Mouse (Mus musculus): ENCODE measurements around the gene Klf7. TPM values are rescaled to one million over a fixed set of nuclear protein-coding genes. Genes with fewer than 3 reads are reported as not detected.
A peak's percentile ranks its signal among the peaks of the same experiment; 100 is the strongest.

Klf7 gene
- polyA plus RNA-seq, 1 experiment = 18.4 TPM

DNA sequence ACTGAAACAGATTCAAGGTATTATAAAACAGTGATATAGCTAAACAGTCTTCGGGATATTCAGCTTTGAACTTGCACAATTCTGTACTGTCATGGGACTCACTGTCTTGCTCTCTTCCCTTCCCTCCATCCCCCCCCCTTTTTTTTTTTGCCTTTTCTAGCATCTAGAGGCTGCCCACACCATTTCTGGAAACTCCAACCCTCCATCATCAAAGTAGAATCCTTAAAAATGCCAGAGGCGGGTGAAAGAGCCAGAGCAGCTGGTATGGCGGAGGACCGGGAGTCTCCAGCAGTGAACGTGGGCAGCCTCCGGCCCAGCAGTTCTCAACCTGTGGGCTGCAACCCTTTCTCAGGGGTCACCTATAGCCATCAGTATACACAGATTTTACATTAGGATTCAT is 84.3 kb downstream of the Klf7 start:
- TF ChIP-seq POLR2A (IDR thresholded peaks at IDR 0.05; ENCODE audit: extremely low read depth, insufficient read depth, low read length) (no peak), CTCF (IDR thresholded peaks at IDR 0.05; ENCODE audit: extremely low read depth, insufficient read depth, low read length) (no peak)
- Histone ChIP-seq H3K27ac (ENCODE audit: insufficient read depth, low read length) (0 out of 2 replicates have a peak overlapping the region, but pooled peaks have one; percentile 33), H3K4me1 (ENCODE audit: control insufficient read depth, insufficient read depth, low read length) (peaks cover 18% of the 10 kb centered on the region), H3K4me3 (ENCODE audit: insufficient read depth, low read length) (no peak overlapping the region)

GRCm38 (mm10) chr1:64036881-64037452 is 85.1 kb downstream of the Klf7 start:
- no peak overlapping the region; the same call in 1 of the 2 replicates for H3K27ac ChIP-seq (ENCODE audit: insufficient read depth, low read length)
- TF ChIP-seq CTCF (IDR thresholded peaks at IDR 0.05; ENCODE audit: extremely low read depth, insufficient read depth, low read length) = no peak
- no peak for TF ChIP-seq POLR2A (IDR thresholded peaks at IDR 0.05; ENCODE audit: extremely low read depth, insufficient read depth, low read length)
- peaks cover 13% of the 10 kb centered on the region for H3K4me1 ChIP-seq (ENCODE audit: control insufficient read depth, insufficient read depth, low read length)
- H3K4me3 ChIP-seq (ENCODE audit: insufficient read depth, low read length) = no peak overlapping the region

- no peak overlapping the region for H3K27ac ChIP-seq (ENCODE audit: insufficient read depth, low read length)
- TF ChIP-seq CTCF (IDR thresholded peaks at IDR 0.05; ENCODE audit: extremely low read depth, insufficient read depth, low read length) (no peak), POLR2A (IDR thresholded peaks at IDR 0.05; ENCODE audit: extremely low read depth, insufficient read depth, low read length) (no peak)
- H3K4me3 ChIP-seq (ENCODE audit: insufficient read depth, low read length) = no peak overlapping the region
- H3K4me1 ChIP-seq (ENCODE audit: control insufficient read depth, insufficient read depth, low read length) = peaks cover 10% of the 10 kb centered on the region; the same call in 1 of the 2 replicates
These were observed 86.3 kb downstream of the Klf7 start for GRCm38 (mm10) chr1:64035804-64036203.

DNA sequence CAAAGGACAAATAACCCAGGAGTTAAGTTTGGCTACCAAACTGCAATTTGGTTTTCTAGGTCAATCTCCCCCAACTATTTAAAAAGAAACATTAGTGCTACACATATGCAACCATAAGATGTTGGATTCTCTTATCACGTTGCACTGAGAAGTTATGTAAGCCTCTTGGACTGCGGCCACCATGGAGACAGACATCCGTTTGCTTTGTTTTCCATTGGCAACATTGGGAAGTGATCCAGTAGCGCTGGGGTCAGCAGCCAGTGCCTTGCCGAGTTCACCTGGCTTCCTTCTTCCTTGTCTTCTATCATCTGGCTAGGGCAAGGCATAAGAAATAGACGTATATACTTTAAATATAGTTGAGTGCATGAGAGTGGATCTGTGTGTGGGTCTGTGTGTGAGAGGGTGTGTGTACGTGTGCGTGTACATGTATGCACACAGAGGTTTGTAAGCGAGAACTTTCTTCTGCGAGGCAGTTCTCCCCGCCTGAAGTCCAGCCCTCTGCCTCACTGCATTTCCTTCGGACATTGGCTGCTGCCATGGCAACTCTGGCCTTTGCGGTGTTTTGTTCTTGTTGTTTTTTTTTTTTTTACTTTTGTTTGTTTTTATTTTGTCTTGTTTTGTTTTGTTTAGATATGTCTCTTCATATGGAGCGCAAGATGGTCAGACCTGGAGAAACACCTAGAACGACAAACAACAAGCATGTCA is 86.8 kb downstream of the Klf7 start:
- Histone ChIP-seq H3K4me1 (ENCODE audit: control insufficient read depth, insufficient read depth, low read length) (peaks cover 7% of the 10 kb centered on the region; the same call in 1 of the 2 replicates), H3K27ac (ENCODE audit: insufficient read depth, low read length) (peak overlapping the region; percentile 67), H3K4me3 (ENCODE audit: insufficient read depth, low read length) (no peak overlapping the region)
- TF ChIP-seq POLR2A (IDR thresholded peaks at IDR 0.05; ENCODE audit: extremely low read depth, insufficient read depth, low read length) (no peak), CTCF (IDR thresholded peaks at IDR 0.05; ENCODE audit: extremely low read depth, insufficient read depth, low read length) (no peak)

GRCm38 (mm10) chr1:64032502-64033231 is 89.4 kb downstream of the Klf7 start:
- Histone ChIP-seq H3K4me3 (ENCODE audit: insufficient read depth, low read length) (no peak overlapping the region), H3K27ac (ENCODE audit: insufficient read depth, low read length) (peak overlapping the region; percentile 53), H3K4me1 (ENCODE audit: control insufficient read depth, insufficient read depth, low read length) (peaks cover 7% of the 10 kb centered on the region; the same call in 1 of the 2 replicates)
- TF ChIP-seq CTCF (IDR thresholded peaks at IDR 0.05; ENCODE audit: extremely low read depth, insufficient read depth, low read length) (no peak), POLR2A (IDR thresholded peaks at IDR 0.05; ENCODE audit: extremely low read depth, insufficient read depth, low read length) (no peak)

DNA sequence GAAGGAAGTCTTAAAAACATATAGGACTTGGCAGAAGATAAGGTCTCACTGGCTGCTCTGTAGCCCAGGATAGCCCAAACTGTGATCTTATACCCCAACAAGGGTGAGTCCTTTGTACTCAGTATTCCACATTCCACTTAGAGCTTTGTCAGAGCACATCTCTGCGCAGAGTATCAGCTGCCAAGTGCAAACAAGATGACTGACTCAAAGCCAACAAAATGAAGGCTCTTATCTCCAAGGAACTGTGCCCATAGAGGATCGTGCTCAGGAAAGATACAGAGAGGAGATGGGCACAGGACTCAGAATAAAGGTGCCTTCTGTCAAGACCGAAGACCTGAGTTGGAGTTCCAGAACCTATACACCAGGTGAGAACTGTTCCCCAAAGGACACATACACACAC is 100.1 kb downstream of the Klf7 start:
- peaks cover 9% of the 10 kb centered on the region; the same call in 1 of the 2 replicates for H3K4me1 ChIP-seq (ENCODE audit: control insufficient read depth, insufficient read depth, low read length)
- TF ChIP-seq CTCF (IDR thresholded peaks at IDR 0.05; ENCODE audit: extremely low read depth, insufficient read depth, low read length) (no peak), POLR2A (IDR thresholded peaks at IDR 0.05; ENCODE audit: extremely low read depth, insufficient read depth, low read length) (no peak)
- H3K4me3 ChIP-seq (ENCODE audit: insufficient read depth, low read length) = no peak overlapping the region
- no peak overlapping the region for H3K27ac ChIP-seq (ENCODE audit: insufficient read depth, low read length)

GRCm38 (mm10) chr1:64020672-64021635 is 101.1 kb downstream of the Klf7 start:
- Histone ChIP-seq H3K27ac (ENCODE audit: insufficient read depth, low read length) (peak overlapping the region; percentile 22; the same call in 1 of the 2 replicates), H3K4me3 (ENCODE audit: insufficient read depth, low read length) (no peak overlapping the region), H3K4me1 (ENCODE audit: control insufficient read depth, insufficient read depth, low read length) (peaks cover 9% of the 10 kb centered on the region; the same call in 1 of the 2 replicates)
- TF ChIP-seq POLR2A (IDR thresholded peaks at IDR 0.05; ENCODE audit: extremely low read depth, insufficient read depth, low read length) (no peak), CTCF (IDR thresholded peaks at IDR 0.05; ENCODE audit: extremely low read depth, insufficient read depth, low read length) (no peak)

GRCm38 (mm10) chr1:64019127-64019635 is 102.9 kb downstream of the Klf7 start:
- Histone ChIP-seq H3K27ac (ENCODE audit: insufficient read depth, low read length) (peak overlapping the region; percentile 30; the same call in 1 of the 2 replicates), H3K4me3 (ENCODE audit: insufficient read depth, low read length) (no peak overlapping the region), H3K4me1 (ENCODE audit: control insufficient read depth, insufficient read depth, low read length) (peaks cover 9% of the 10 kb centered on the region; the same call in 1 of the 2 replicates)
- TF ChIP-seq CTCF (IDR thresholded peaks at IDR 0.05; ENCODE audit: extremely low read depth, insufficient read depth, low read length) = no peak
- TF ChIP-seq POLR2A (IDR thresholded peaks at IDR 0.05; ENCODE audit: extremely low read depth, insufficient read depth, low read length) = no peak

All from cortical plate, adult 2 months (tissue).